18 mouse cellular contexts compared by ENCODE assay signal in the genomic region with DNA sequence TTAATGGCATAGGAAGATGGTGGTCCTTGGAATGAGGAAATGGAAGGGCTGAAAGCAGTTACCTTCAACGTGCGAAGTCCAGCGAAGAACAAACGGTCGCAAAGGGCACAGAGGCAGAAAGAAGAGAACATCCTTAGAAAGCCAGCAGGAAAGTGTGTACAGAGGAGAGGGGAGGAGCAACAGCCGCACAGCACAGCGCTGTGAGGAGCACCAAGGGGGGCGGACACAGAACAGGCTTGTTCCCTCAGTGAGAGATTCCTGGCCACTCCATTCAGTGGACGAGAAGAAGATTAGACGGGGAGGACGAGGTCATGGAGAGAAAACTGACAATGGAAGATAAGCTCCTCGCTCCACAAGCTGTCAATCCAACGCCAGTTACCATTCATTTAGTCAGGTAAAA. TPM values are rescaled to one million over a fixed set of nuclear protein-coding genes. Genes with fewer than 3 reads are reported as not detected.
DNase-seq lines count a peak whose midpoint lies in the region; ATAC-seq and TF ChIP-seq lines count a peak whose summit lies in the region.
"Had no signal": no experiment of that assay in that cellular context is flagged by ENCODE, and none has a peak within 500 bp of the region (broad histone marks: within the 10 kb centered on the region; RNA-seq: fewer than 3 reads in every experiment).

No protein-coding gene starts in this region.

- no peak for ATAC-seq in heart, embryonic 14.5 days (ENCODE audit: insufficient number of reproducible peaks, insufficient read depth, low FRiP score, low read depth)
- ATAC-seq in lung, embryonic 14.5 days (ENCODE audit: insufficient read depth): no peak
- ATAC-seq in intestine, postnatal 0 days: peak; percentile 45; the same call in 1 of the 2 replicates
- peak; percentile 45; the same call in 1 of the 2 replicates for ATAC-seq in stomach, embryonic 16.5 days (ENCODE audit: insufficient read depth, low FRiP score)
- ATAC-seq: activated CD4-positive, CD25-positive, alpha-beta regulatory T cell, adult 4 months; forebrain, embryonic 16.5 days; hindbrain, embryonic 16.5 days; Patski had no signal

- H3K27ac ChIP-seq in heart, embryonic 14.5 days (replicated peaks in 1 of 2; ENCODE audit: control insufficient read depth in 1 of 2, insufficient read depth in 1 of 2, low read depth in 2 of 2, low read length in 2 of 2): no peak overlapping the region
- H3K27ac ChIP-seq in lung, embryonic 14.5 days (ENCODE audit: low read depth): no peak overlapping the region
- no peak overlapping the region for H3K27ac ChIP-seq in intestine, postnatal 0 days (ENCODE audit: low read depth, low read length)
- no peak overlapping the region for H3K27ac ChIP-seq in stomach, embryonic 16.5 days (ENCODE audit: low read length)
- H3K27ac ChIP-seq: left cerebral cortex, adult 2 months; liver, embryonic 15.5 days had no signal

- no peaks in the 10 kb centered on the region for H3K9me3 ChIP-seq in heart, embryonic 14.5 days (ENCODE audit: control insufficient read depth, low read length)
- no peaks in the 10 kb centered on the region for H3K9me3 ChIP-seq in lung, embryonic 14.5 days (ENCODE audit: low read depth, low read length)
- H3K9me3 ChIP-seq in intestine, postnatal 0 days (ENCODE audit: control insufficient read depth): no peaks in the 10 kb centered on the region
- no peaks in the 10 kb centered on the region for H3K9me3 ChIP-seq in stomach, embryonic 16.5 days (replicated peaks; ENCODE audit: control insufficient read depth, low read length)
- H3K9me3 ChIP-seq: liver, embryonic 15.5 days had no signal

- H3K36me3 ChIP-seq in heart, embryonic 14.5 days (ENCODE audit: control insufficient read depth, insufficient read depth, low read length): no peaks in the 10 kb centered on the region
- H3K36me3 ChIP-seq in lung, embryonic 14.5 days (ENCODE audit: insufficient read depth): no peaks in the 10 kb centered on the region
- no peaks in the 10 kb centered on the region for H3K36me3 ChIP-seq in intestine, postnatal 0 days (ENCODE audit: control insufficient read depth, insufficient read depth)
- H3K36me3 ChIP-seq in stomach, embryonic 16.5 days (ENCODE audit: control insufficient read depth, insufficient read depth, low read length): no peaks in the 10 kb centered on the region
- H3K36me3 ChIP-seq: liver, embryonic 15.5 days had no signal

- H3K4me2 ChIP-seq in heart, embryonic 14.5 days (ENCODE audit: low read length): 0 out of 2 replicates have a peak overlapping the region, but pooled peaks have one; percentile 5
- peak overlapping the region; percentile 18; the same call in 1 of the 2 replicates for H3K4me2 ChIP-seq in lung, embryonic 14.5 days
- H3K4me2 ChIP-seq in intestine, postnatal 0 days (replicated peaks; ENCODE audit: low read depth): 0 out of 2 replicates have a peak overlapping the region, but pooled peaks have one; percentile 9
- H3K4me2 ChIP-seq in stomach, embryonic 16.5 days (ENCODE audit: low read depth, low read length): no peak overlapping the region
- H3K4me2 ChIP-seq: liver, embryonic 15.5 days had no signal

- TF ChIP-seq POLR2A in lung, adult 2 months (IDR thresholded peaks at IDR 0.05; ENCODE audit: borderline replicate concordance, extremely low read depth, low read depth, low read length): no peak

- H3K9ac ChIP-seq in heart, embryonic 14.5 days (ENCODE audit: low read length): peak overlapping the region; percentile 12; the same call in 1 of the 2 replicates
- H3K9ac ChIP-seq in lung, embryonic 14.5 days: no peak overlapping the region
- no peak overlapping the region for H3K9ac ChIP-seq in intestine, postnatal 0 days (ENCODE audit: low read depth, low read length)
- H3K9ac ChIP-seq in stomach, embryonic 16.5 days (ENCODE audit: low read length): no peak overlapping the region
- H3K9ac ChIP-seq: liver, embryonic 15.5 days had no signal

- H3K4me1 ChIP-seq in heart, embryonic 14.5 days (ENCODE audit: control insufficient read depth in 2 of 2, insufficient read depth in 2 of 2, low read length in 2 of 2): peaks cover 13 to 20% of the 10 kb centered on the region in 2 experiments
- peaks cover 15% of the 10 kb centered on the region for H3K4me1 ChIP-seq in lung, embryonic 14.5 days (ENCODE audit: insufficient read depth)
- peaks cover 4% of the 10 kb centered on the region for H3K4me1 ChIP-seq in lung, adult 2 months (ENCODE audit: control insufficient read depth, insufficient read depth, low read length)
- H3K4me1 ChIP-seq in intestine, postnatal 0 days (replicated peaks; ENCODE audit: control insufficient read depth, insufficient read depth, low read length): peaks cover 15% of the 10 kb centered on the region; the same call in 1 of the 2 replicates
- H3K4me1 ChIP-seq in stomach, embryonic 16.5 days (ENCODE audit: control insufficient read depth, insufficient read depth, low read length): peaks cover 34% of the 10 kb centered on the region

- no peak overlapping the region for H3K4me3 ChIP-seq in heart, embryonic 14.5 days (ENCODE audit: control insufficient read depth in 1 of 2, insufficient read depth in 1 of 2, low read depth in 1 of 2, low read length in 2 of 2)
- no peak overlapping the region for H3K4me3 ChIP-seq in lung, embryonic 14.5 days (ENCODE audit: low read depth, low read length)
- no peak overlapping the region for H3K4me3 ChIP-seq in lung, adult 2 months (replicated peaks; ENCODE audit: extremely low read depth, low read depth, low read length)
- H3K4me3 ChIP-seq in intestine, postnatal 0 days (ENCODE audit: low read depth, low read length): no peak overlapping the region
- no peak overlapping the region for H3K4me3 ChIP-seq in stomach, embryonic 16.5 days (replicated peaks; ENCODE audit: low read length)
- H3K4me3 ChIP-seq: left cerebral cortex, adult 2 months; liver, embryonic 15.5 days; myocyte had no signal

- TF ChIP-seq CTCF in lung, embryonic 14.5 days (IDR thresholded peaks at IDR 0.05; ENCODE audit: low read depth): no peak
- no peak for TF ChIP-seq CTCF in lung, adult 2 months (IDR thresholded peaks at IDR 0.05; ENCODE audit: insufficient read depth, low read length)
- no peak for TF ChIP-seq CTCF in intestine, postnatal 0 days (IDR thresholded peaks at IDR 0.05; ENCODE audit: low read depth)

- 30% methylated on average over 13 of the region's 13 CpGs for WGBS in heart, embryonic 14.5 days
- 31% methylated on average over 13 of the region's 13 CpGs for WGBS in lung, embryonic 14.5 days
- WGBS in lung, adult 2 months: 55% methylated on average over 13 of the region's 13 CpGs
- WGBS in intestine, postnatal 0 days: 29% methylated on average over 13 of the region's 13 CpGs
- 44% methylated on average over 13 of the region's 13 CpGs for WGBS in stomach, embryonic 16.5 days

- no peak for DNase-seq in heart, adult 8-10 months (ENCODE audit: low spot score)
- no peak for DNase-seq in lung, embryonic 14.5 days
- DNase-seq in lung, adult 2 months: no peak
- no peak for DNase-seq in urinary bladder, adult 18-20 months (ENCODE audit: low spot score in 2 of 2)
- DNase-seq: adrenal gland, postnatal 36 days; cerebellum, adult 2 months; midbrain, embryonic 14.5 days; right cerebral cortex, adult 18-20 months had no signal

- H3K27me3 ChIP-seq in heart, embryonic 14.5 days (ENCODE audit: control insufficient read depth, insufficient read depth, low read length): no peaks in the 10 kb centered on the region
- H3K27me3 ChIP-seq in lung, embryonic 14.5 days (ENCODE audit: insufficient read depth, low read length): no peaks in the 10 kb centered on the region
- no peaks in the 10 kb centered on the region for H3K27me3 ChIP-seq in intestine, postnatal 0 days (replicated peaks; ENCODE audit: control insufficient read depth, insufficient read depth, low read length)
- H3K27me3 ChIP-seq in stomach, embryonic 16.5 days (ENCODE audit: control insufficient read depth, insufficient read depth, low read length): no peaks in the 10 kb centered on the region
- H3K27me3 ChIP-seq: liver, embryonic 15.5 days; Patski had no signal

RNA-seq across cellular contexts. Expression of a gene that starts 5.9 kb away (rescaled TPM):
- polyA plus RNA-seq in heart, embryonic 14.5 days (2014; fragmentation: Nextera tagmentation; extraction: Ambion mirVana): 14.4 and 16.9 TPM in 2 replicates
- total RNA-seq in heart, adult 8-10 months (2022): 10 to 100 TPM in 2 of 4 experiments, 1 to 10 TPM in 2; 9.7 to 11.2 (median 10.5) TPM
- 29.0 and 29.1 TPM in 2 replicates for polyA plus RNA-seq in lung, embryonic 14.5 days (2014; fragmentation: Nextera tagmentation; extraction: Ambion mirVana)
- polyA plus RNA-seq in lung, adult 2 months (2012; rRNA removed): 43.0 and 65.1 TPM in 2 replicates
- 10.8 and 11.1 TPM in 2 replicates for polyA plus RNA-seq in intestine, postnatal 0 days (2015; fragmentation: Nextera tagmentation; extraction: Ambion mirVana)
- 18.7 and 19.3 TPM in 2 replicates for polyA plus RNA-seq in stomach, embryonic 16.5 days (2015; fragmentation: Nextera tagmentation; extraction: Ambion mirVana)

Comparison
In these comparisons a context has a peak if more than half of its experiments do, and no peak if none do; other contexts are left out.
1. ATAC-seq: peak in intestine, postnatal 0 days (single experiment) and stomach, embryonic 16.5 days (single experiment); none in heart, embryonic 14.5 days (single experiment) and lung, embryonic 14.5 days (single experiment).